Mouse (Mus musculus): ENCODE measurements around the gene Nlrp4b. TPM values are rescaled to one million over a fixed set of nuclear protein-coding genes. Genes with fewer than 3 reads are reported as not detected.

Nlrp4b gene
- not detected in 2 replicates for polyA plus RNA-seq (2012; ENCODE audit: low replicate concordance)

DNA sequence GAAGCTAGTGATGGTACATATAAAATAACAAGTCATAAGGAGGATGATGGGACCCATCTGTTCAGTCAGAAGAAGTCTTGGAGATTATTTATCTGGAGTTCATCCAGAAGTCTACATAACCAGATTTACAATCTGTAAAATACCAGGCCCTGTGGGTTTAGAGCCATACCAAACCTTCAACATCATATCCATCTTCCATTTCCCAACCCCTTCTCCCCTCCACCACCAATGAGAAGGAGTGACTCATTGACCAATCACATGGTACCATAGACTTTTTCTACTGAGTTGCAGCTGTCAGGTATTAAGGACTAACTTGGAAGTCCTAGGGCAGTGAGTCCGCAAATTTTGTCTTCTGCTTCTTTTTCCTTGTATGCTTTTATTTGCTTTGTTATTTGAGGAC is at the start of gene Nlrp4b:
Gene Nlrp4b (plus strand): TSS at position 301 of the 400 bp plus-strand sequence.

GRCm38 (mm10) chr7:10754264-10754663 is 66.7 kb downstream of the Nlrp4b start, which contains the start of gene Vmn1r71:
Gene Vmn1r71 (minus strand): TSS chr7:10754364.

Other genes starting within 250 kb of the Nlrp4b start
- gene Vmn1r67, start 244.5 kb upstream of the Nlrp4b start, polyA plus RNA-seq (2012; ENCODE audit: low replicate concordance), result not detected in 2 replicates
- gene Zik1, start 192.4 kb upstream of the Nlrp4b start, polyA plus RNA-seq (2012; ENCODE audit: low replicate concordance), result 0.07 and 0.08 TPM in 2 replicates
- 0.02 TPM in 1 of 2 replicates, not detected in the other for gene Vmn1r68, start 129.3 kb upstream of the Nlrp4b start, polyA plus RNA-seq (2012; ENCODE audit: low replicate concordance)
- gene Vmn1r69, start 74.1 kb upstream of the Nlrp4b start, polyA plus RNA-seq (2012; ENCODE audit: low replicate concordance), result not detected in 2 replicates
- gene Vmn1r70, start 56.3 kb upstream of the Nlrp4b start, polyA plus RNA-seq (2012; ENCODE audit: low replicate concordance), result not detected in 2 replicates
- gene Vmn1r71, start 66.6 kb downstream of the Nlrp4b start, polyA plus RNA-seq (2012; ENCODE audit: low replicate concordance), result not detected in 2 replicates
- not detected in 2 replicates for gene Zscan4b, start 217.3 kb downstream of the Nlrp4b start, polyA plus RNA-seq (2012; ENCODE audit: low replicate concordance)